Mouse (Mus musculus) stomach, embryonic 14.5 days (tissue): ENCODE data around the gene Vmn1r10. TPM values are rescaled to one million over a fixed set of nuclear protein-coding genes. Genes with fewer than 3 reads are reported as not detected.

Experiments used
- ATAC-seq: fragments of 200-750 bp; cut with Nextera tagmentation; 2 replicates; pipeline ENCODE4 v1.8.0; 2017; ENCODE audit warnings: low read depth, moderate TSS enrichment; ENCODE audit not compliant: insufficient number of reproducible peaks, insufficient read depth, low FRiP score
- H3K27ac ChIP-seq: fragments of 300-500 bp; sonication (generic); 2 replicates; pipeline ENCODE4 v1.5.1; 2014; ENCODE audit warnings: mild to moderate bottlenecking, low read length, moderate library complexity, mixed read lengths
- H3K27me3 ChIP-seq: fragments of 300-500 bp; sonication (generic); 2 replicates; pipeline ENCODE4 v1.6.1; 2014; ENCODE audit warnings: low read length, control low read depth, mixed read lengths; ENCODE audit not compliant: control insufficient read depth, insufficient read depth
- H3K36me3 ChIP-seq: fragments of 300-500 bp; sonication (generic); 2 replicates; pipeline ENCODE4 v1.6.1; 2014; ENCODE audit warnings: mild to moderate bottlenecking, control low read depth, low read length, moderate library complexity, mixed read lengths; ENCODE audit not compliant: control insufficient read depth, insufficient read depth
- H3K4me1 ChIP-seq: fragments of 300-500 bp; sonication (generic); 2 replicates; pipeline ENCODE4 v1.6.1; 2014; ENCODE audit warnings: low read length, control low read depth, mixed read lengths; ENCODE audit not compliant: control insufficient read depth, insufficient read depth
- H3K4me2 ChIP-seq: fragments of 300-500 bp; sonication (generic); replicated peaks from 2 replicates; pipeline ENCODE4 v1.6.1; 2014; ENCODE audit warnings: low read depth, low read length, control low read depth
- H3K4me3 ChIP-seq: fragments of 300-500 bp; sonication (generic); 2 replicates; pipeline ENCODE4 v1.5.1; 2014; ENCODE audit warnings: low read depth, low read length, control low read depth
- H3K9ac ChIP-seq: fragments of 300-500 bp; sonication (generic); replicated peaks from 2 replicates; pipeline ENCODE4 v1.6.1; 2014; ENCODE audit warnings: low read depth, mild to moderate bottlenecking, control low read depth, low read length, moderate library complexity, mixed read lengths
- H3K9me3 ChIP-seq: fragments of 300-500 bp; sonication (generic); 2 replicates; pipeline ENCODE4 v1.6.1; 2016; ENCODE audit warnings: low read depth, low read length, control low read depth; ENCODE audit not compliant: control insufficient read depth
- WGBS: fragments of 180-500 bp; shearing (Covaris S2); extraction: QIAGEN DNeasy Blood & Tissue Kit; methylation state at CpG from one replicate; pipeline ENCODE4 v1.1.7; 2014; 5-methylcytosine and 5-hydroxymethylcytosine counted together
- polyA plus RNA-seq: library from polyadenylated mRNA; unstranded; fragments of >200 nt; fragmentation: Nextera tagmentation; extraction: Ambion mirVana; gene quantifications from 2 replicates; pipeline ENCODE4 v1.2.1, GENCODE M21; 2014

The Vmn1r10 gene
- not detected in 2 replicates for polyA plus RNA-seq

- Histone ChIP-seq H3K4me1 (no peaks in the 10 kb centered on the region), H3K4me3 (no peak within 1 kb of the TSS), H3K27ac (no peak within 1 kb of the TSS)
Observed at GRCm38 (mm10) chr6:57109154-57109553, at the start of gene Vmn1r10. TSS of gene Vmn1r10 (plus strand) at chr6:57109454.

GRCm38 (mm10) chr6:57063730-57064129, 45.5 kb upstream of the Vmn1r10 start:
- no peaks in the 10 kb centered on the region for H3K36me3 ChIP-seq
- H3K4me1 ChIP-seq = no peaks in the 10 kb centered on the region
- H3K27ac ChIP-seq = no peak overlapping the region
- H3K9me3 ChIP-seq = no peaks in the 10 kb centered on the region
- no peak for ATAC-seq
- no peaks in the 10 kb centered on the region for H3K27me3 ChIP-seq
- no peak overlapping the region for H3K4me3 ChIP-seq
- no peak overlapping the region for H3K9ac ChIP-seq
- no peak overlapping the region for H3K4me2 ChIP-seq

More at GRCm38 (mm10) chr6:57109154-57109553, at the start of gene Vmn1r10:
- Histone ChIP-seq H3K9me3 (no peaks in the 10 kb centered on the region), H3K4me2 (no peak within 1 kb of the TSS), H3K36me3 (no peaks in the 10 kb centered on the region), H3K27me3 (no peaks in the 10 kb centered on the region), H3K9ac (no peak within 1 kb of the TSS)
- 81% methylated on average over 3 of the region's 3 CpGs for WGBS
- no peak for ATAC-seq

DNA sequence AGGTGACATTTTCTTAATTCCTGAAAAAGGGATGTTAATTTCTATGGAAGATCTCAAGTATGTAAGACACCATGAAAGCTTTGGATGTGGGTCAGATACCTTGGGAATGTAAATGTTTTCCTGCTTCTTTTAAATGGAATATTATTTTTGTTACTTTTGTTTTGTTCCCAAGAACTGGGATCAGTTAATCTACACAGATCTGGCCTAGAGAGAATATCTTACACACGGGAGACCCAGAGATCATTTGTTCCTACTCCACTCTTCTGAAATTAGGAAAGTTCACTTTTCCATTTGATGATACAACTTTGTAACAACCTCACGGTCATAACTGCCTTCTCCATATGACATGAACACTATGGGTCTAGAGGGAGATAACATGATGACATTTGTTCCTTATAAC, 42.8 kb upstream of the Vmn1r10 start, which contains the start of gene Vmn1r9:
TSS of gene Vmn1r9 (plus strand) at position 301 of the 400 bp plus-strand sequence.
- no peaks in the 10 kb centered on the region for H3K9me3 ChIP-seq
- no peaks in the 10 kb centered on the region for H3K36me3 ChIP-seq
- H3K4me3 ChIP-seq = no peak within 1 kb of the TSS
- WGBS = 81% methylated on average over 2 of the region's 2 CpGs
- no peak within 1 kb of the TSS for H3K9ac ChIP-seq
- ATAC-seq = no peak
- H3K27ac ChIP-seq = no peak within 1 kb of the TSS
- no peaks in the 10 kb centered on the region for H3K4me1 ChIP-seq
- H3K27me3 ChIP-seq = no peaks in the 10 kb centered on the region
- H3K4me2 ChIP-seq = no peak within 1 kb of the TSS

DNA sequence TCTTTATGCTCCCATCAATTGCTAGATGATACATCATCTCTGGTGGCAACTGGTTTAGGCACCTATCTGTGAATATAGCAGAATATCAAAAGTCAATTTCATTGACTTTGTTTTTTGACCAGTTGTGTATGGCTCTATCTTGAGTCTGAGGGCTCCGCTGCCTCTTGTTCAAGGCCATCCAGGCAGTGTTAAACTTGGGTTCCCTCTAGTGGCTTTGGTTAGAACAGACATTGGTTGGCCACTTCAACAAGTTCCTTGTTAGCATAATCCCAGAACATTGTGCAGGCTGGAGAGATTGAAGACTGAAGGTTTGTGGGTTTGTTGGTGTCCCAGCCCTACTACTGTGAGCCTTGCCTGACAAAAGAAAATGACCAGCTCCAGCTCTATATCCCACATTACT, 2.9 kb upstream of the Vmn1r10 start:
- Histone ChIP-seq H3K9ac (no peak overlapping the region), H3K27me3 (no peaks in the 10 kb centered on the region), H3K4me2 (no peak overlapping the region), H3K36me3 (no peaks in the 10 kb centered on the region), H3K4me1 (no peaks in the 10 kb centered on the region), H3K27ac (no peak overlapping the region), H3K9me3 (no peaks in the 10 kb centered on the region), H3K4me3 (no peak overlapping the region)
- 76% methylated on average over 1 of the region's 1 CpGs for WGBS
- ATAC-seq = no peak

DNA sequence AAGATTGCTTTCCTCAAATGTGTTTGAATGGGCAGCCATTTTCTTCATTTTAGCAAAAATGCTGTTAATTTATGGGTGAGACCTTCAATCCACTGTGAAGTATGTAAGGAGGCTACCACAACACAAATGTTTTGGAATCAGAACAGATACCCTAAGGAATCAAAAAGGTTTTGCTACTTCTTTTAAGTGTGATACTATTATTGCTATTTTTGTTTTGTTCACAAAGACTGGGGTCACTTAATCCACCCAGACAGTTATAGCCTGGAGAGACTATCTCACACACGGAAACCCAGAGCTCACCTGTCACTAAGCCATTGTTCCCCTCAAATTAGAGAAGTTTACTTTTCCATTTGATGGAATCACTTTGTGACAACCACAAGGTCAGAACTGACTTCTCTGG, 23.9 kb downstream of the Vmn1r10 start, which contains the start of gene Vmn1r11:
TSS of gene Vmn1r11 (plus strand) at position 301 of the 400 bp plus-strand sequence.
- Histone ChIP-seq H3K4me1 (no peaks in the 10 kb centered on the region), H3K9me3 (no peaks in the 10 kb centered on the region), H3K27ac (no peak within 1 kb of the TSS), H3K4me3 (no peak within 1 kb of the TSS), H3K4me2 (no peak within 1 kb of the TSS), H3K36me3 (no peaks in the 10 kb centered on the region), H3K9ac (no peak within 1 kb of the TSS), H3K27me3 (no peaks in the 10 kb centered on the region)
- ATAC-seq = no peak
- 77% methylated on average over 1 of the region's 1 CpGs for WGBS

DNA sequence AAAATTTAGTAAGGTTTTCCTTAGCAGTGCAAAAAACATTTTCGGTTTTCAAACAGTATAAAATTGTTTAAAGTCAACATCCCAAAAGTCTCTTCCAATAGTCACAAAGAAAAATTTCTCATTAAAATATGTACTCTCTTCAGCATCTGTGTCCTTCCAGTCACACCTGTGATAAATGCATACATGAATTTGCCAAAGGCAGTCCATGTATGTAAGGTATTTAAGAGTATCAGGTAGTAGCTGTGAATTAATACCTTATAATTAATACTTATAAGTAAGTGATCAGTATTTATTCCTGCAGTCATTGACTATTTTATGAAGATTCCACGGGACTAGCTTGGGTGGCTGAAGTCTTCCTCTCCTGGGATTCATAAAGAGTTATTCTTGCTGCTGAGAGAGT, 47.4 kb downstream of the Vmn1r10 start, which contains the start of gene Vmn1r12:
TSS of gene Vmn1r12 (plus strand) at position 301 of the 400 bp plus-strand sequence.
- no peaks in the 10 kb centered on the region for H3K36me3 ChIP-seq
- no peak within 1 kb of the TSS for H3K9ac ChIP-seq
- 86% methylated on average over 2 of the region's 2 CpGs for WGBS
- no peak within 1 kb of the TSS for H3K4me2 ChIP-seq
- H3K4me3 ChIP-seq = no peak within 1 kb of the TSS
- no peaks in the 10 kb centered on the region for H3K9me3 ChIP-seq
- no peak for ATAC-seq
- H3K27ac ChIP-seq = no peak within 1 kb of the TSS
- H3K27me3 ChIP-seq = no peaks in the 10 kb centered on the region
- H3K4me1 ChIP-seq = no peaks in the 10 kb centered on the region

Other genes with a start within 250 kb of the Vmn1r10 start
- gene Nt5c3, start 185.5 kb upstream of the Vmn1r10 start, polyA plus RNA-seq = 75.1 and 80.5 TPM in 2 replicates
- 0.43 TPM in 1 of 2 replicates, not detected in the other for gene Vmn1r4, start 185.4 kb upstream of the Vmn1r10 start, polyA plus RNA-seq
- not detected in 2 replicates for gene Vmn1r5, start 139.2 kb upstream of the Vmn1r10 start, polyA plus RNA-seq
- gene Vmn1r6, start 112.2 kb upstream of the Vmn1r10 start, polyA plus RNA-seq = not detected in 2 replicates
- not detected in 2 replicates for gene Vmn1r7, start 84.1 kb upstream of the Vmn1r10 start, polyA plus RNA-seq
- not detected in 2 replicates for gene Vmn1r8, start 77.2 kb upstream of the Vmn1r10 start, polyA plus RNA-seq
- gene Vmn1r9, start 42.7 kb upstream of the Vmn1r10 start, polyA plus RNA-seq = not detected in 2 replicates
- not detected in 2 replicates for gene Vmn1r11, start 24.0 kb downstream of the Vmn1r10 start, polyA plus RNA-seq
- not detected in 2 replicates for gene Vmn1r12, start 47.5 kb downstream of the Vmn1r10 start, polyA plus RNA-seq
- gene Vmn1r13, start 93.8 kb downstream of the Vmn1r10 start, polyA plus RNA-seq = not detected in 2 replicates
- gene Vmn1r14, start 122.2 kb downstream of the Vmn1r10 start, polyA plus RNA-seq = not detected in 2 replicates
- gene Vmn1r15, start 148.5 kb downstream of the Vmn1r10 start, polyA plus RNA-seq = not detected in 2 replicates
- gene Vmn1r16, start 220.0 kb downstream of the Vmn1r10 start, polyA plus RNA-seq = not detected in 2 replicates